Mouse (Mus musculus): ENCODE results near the gene Capn11.
A peak's percentile ranks its signal among the peaks of the same experiment; 100 is the strongest.

The Capn11 gene

GRCm38 (mm10) chr17:45580958-45581477 lies 78.1 kb downstream of the Capn11 start:
- DNase-seq: peak; percentile 60

Measured in kidney, adult 9 months (tissue).